Mouse (Mus musculus) ZHBTc4 (cell line): ENCODE measurements around the gene Tmed10.

Experiments used
- DNase-seq: peaks from one replicate; pipeline ENCODE4 v3.0.0-alpha.2; 2011; ENCODE audit warnings: low read depth, low spot score

Tmed10 gene

DNA sequence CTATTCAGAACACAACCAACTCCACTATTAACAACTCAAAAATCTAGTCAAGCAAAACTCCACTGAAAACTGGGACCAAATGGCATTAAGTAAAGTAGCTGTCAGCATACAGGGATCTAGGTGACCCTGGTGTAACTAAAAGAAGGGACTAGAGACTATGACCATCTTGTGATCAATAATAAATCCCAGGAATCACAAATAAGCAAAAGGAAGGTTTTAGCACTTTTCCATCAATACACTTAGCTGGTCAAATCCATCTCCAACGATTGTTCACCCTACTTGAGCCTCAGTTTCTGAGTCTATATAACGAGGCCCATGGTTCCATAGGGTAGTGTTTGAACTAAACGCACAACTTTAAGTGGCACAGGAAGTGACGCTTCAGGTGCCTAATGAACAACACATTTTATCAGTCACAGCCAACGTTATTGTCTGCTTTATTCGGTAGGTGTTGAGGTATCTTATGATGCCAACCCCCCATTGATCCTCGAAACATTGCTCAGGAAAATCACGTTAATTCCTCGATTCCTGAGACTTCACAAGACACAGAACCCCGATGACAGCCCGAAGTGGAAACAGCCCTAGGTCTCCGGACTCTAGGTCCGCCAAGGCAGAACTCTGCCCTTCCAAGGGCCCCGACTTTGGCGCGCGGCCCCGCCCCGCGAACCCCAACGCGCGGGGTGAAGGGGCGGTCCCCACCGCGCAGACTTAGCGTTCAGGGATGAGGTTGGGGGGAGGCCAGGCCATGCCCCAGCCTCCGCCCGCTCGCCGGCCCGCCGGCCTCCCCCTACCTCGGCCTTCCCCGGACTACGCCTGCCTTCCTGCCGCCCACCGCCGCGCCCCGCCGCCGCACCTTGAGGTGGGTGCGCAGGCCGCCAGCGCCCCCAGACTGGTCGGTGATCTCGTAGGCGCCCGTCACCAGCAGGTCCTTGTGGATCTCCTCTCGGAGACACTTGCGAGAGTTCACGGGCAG, 771 bp downstream of the Tmed10 start:
- peak; percentile 51 for DNase-seq

DNA sequence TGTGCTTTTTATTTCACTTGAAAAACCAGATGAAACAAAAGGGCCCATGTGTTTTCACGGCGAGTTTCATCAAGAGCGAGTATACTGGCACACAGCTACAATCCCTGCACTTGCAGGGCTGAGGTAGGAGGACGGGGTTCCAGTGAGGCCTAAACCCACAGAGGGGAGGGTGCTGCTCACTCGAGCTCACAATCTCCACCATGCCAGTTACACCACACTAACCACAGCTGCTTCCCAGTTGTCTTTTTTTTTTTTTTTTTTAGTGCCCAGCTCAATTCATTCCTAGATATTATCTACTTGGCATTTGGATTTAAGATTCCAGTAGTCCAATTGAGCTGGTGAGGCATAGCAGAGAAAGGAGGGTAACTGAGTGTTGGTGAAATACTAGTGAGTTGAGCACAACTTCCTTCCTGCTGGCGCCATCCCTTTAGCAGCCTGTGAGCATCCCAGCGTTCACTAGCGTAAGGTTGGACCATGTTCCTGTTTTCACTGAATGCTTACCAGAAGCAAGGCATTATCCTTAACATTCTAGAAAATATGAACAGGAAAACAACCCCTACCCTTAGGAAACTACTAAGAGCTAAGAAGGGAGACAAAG, 2.5 kb downstream of the Tmed10 start:
- DNase-seq, result no peak

GRCm38 (mm10) chr12:85368441-85369063, 6.1 kb downstream of the Tmed10 start:
- DNase-seq, result peak; percentile 51

DNA sequence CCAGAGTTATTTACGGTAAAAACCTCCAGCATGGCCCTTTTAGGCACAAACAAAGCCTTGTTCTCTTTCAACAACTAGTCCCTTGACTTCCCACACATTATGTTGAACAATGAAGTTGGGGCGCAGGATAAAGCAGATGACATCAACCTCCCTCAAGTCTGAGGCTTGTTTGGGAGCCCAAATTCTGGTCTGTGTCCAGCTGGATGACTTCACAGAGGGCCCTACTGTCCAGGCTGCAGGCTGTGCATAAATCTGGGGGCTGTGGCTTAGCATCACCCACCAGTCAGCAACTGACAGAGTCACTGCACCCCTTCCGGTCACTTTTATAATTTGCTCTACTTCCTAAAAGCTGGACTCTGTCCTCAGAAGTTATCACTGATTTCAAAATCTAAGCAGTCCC, 8.4 kb downstream of the Tmed10 start:
- DNase-seq, result no peak

GRCm38 (mm10) chr12:85362510-85362909, 12.1 kb downstream of the Tmed10 start:
- DNase-seq, result no peak

GRCm38 (mm10) chr12:85361580-85361979, 13.1 kb downstream of the Tmed10 start:
- DNase-seq, result no peak

DNA sequence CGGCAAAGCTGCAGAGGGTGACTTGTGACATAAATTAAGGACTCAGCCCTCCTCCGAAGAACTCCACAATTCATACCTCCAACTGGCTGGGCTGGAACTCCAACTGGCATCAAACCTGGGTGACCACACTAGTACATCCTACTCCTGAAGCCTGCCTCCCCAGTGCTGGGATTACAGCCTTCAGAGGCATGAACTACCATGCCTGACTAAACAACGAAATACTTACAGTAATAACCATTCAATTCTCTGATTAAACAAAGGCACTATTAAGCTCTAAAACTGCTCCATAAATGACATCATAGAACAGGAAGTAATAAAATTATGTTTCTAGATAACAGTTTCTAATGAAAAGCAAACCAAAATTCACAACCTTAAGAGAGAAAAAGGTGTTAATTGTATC, 13.5 kb downstream of the Tmed10 start:
- DNase-seq, result no peak

DNA sequence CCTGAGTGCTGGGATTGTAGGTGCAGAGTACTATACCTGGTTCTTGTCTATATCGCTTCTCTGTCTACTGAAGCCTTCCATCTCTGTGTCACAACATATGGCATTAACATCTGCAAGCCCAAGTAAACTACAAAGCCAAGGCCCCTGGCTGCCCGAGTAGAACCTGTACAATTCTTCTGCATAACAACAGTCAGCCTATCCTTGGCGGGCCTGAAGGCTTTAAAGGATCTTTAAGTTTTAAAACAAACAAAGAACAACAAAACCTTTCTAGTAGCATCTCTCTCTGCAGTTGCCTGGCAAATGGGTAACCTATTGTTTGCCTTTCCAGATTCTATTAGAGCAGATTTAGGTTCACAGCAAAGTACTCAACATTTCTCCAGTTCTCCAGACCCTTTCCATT, 20.6 kb downstream of the Tmed10 start:
- DNase-seq, result peak; percentile 79

GRCm38 (mm10) chr12:85350407-85351232, 24.0 kb downstream of the Tmed10 start:
- no peak for DNase-seq

DNA sequence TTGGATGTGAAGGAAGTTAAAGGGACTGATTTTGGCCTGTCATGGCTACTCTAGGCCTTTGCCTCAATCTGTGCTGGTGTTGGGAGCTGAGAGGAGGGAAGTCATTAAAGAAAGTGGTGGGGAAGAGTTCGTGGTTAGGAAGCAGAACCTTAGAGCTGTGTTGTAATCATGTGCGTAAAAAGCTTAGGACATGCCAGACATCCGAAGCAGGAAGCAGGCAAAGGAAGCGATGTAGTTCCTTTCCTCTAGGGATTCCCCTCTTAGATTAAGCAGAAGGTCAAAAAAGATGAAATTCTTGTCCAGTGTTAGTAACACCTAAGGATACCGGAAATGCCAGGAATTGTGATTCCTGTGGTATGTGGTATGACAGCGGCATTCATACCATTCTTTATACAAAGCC, 26.3 kb downstream of the Tmed10 start:
- no peak for DNase-seq

GRCm38 (mm10) chr12:85347196-85347595, 27.5 kb downstream of the Tmed10 start:
- DNase-seq, result no peak

- peak; percentile 60 for DNase-seq
Observed at GRCm38 (mm10) chr12:85346374-85346773, 28.3 kb downstream of the Tmed10 start.

DNA sequence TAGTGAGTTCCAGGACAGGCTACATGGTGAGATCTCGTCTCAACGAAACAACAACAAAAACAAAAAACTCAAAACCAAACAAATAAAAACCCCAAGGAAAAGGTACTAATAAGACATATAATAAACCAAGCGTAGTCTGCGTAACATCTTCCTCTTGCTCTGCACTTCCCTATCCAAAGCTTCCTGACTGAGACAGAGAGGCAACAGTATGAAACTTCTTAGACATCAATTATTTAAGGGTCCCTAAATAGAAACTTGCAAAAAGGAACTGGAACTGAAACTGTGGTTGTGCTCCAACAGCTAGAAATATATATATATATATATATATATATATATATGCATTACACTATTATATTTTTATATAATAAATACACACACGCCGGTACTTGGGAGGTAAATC, 29.1 kb downstream of the Tmed10 start:
- DNase-seq, result no peak

- no peak for DNase-seq
Observed at GRCm38 (mm10) chr12:85344252-85344651, 30.4 kb downstream of the Tmed10 start.

- DNase-seq, result peak; percentile 83
Observed at GRCm38 (mm10) chr12:85342310-85342709, 32.3 kb downstream of the Tmed10 start.

DNA sequence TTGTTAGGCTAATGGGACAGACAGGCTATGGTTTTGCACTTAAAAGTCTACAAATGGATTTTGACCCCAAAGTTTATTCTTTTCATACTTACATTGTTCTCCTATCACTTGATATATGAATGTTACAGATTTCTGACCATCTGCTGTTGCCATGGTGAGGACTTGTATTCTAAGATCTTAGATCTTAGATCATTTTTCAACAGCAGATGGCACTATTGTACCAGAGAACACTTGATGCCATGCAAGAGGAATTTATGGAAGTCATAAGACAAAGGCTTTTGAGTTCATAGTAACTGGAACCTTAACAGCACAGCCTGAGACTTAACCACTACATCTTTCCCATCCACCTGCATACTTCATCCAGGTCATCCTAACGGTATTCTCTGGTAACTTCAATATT, 33.5 kb downstream of the Tmed10 start:
- DNase-seq, result peak; percentile 70

DNA sequence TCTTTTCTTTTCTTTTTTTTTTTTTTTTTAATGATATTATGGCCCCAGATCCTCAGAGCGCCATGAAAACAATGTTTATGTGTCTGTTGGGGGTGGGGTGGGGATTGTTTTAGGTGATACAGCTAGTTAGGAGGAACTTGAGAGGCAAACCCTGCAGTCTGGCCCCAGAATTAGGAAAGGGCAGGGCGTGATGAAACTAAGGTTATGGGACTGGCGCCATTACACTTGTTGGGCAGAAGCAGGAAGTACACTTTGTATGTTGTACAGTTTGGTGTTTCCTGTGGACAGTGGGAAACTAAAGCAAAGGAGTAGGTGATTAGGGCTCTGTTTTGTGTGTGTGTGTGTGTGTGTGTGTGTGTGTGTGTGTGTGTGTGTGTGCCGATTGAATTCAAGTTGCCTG, 34.7 kb downstream of the Tmed10 start:
- DNase-seq, result peak; percentile 30

- peak; percentile 96 for DNase-seq
Observed at GRCm38 (mm10) chr12:85339243-85339729, 35.4 kb downstream of the Tmed10 start, which contains the start of gene Nek9. Gene Nek9, minus strand, starts transcription at chr12:85339362.

DNA sequence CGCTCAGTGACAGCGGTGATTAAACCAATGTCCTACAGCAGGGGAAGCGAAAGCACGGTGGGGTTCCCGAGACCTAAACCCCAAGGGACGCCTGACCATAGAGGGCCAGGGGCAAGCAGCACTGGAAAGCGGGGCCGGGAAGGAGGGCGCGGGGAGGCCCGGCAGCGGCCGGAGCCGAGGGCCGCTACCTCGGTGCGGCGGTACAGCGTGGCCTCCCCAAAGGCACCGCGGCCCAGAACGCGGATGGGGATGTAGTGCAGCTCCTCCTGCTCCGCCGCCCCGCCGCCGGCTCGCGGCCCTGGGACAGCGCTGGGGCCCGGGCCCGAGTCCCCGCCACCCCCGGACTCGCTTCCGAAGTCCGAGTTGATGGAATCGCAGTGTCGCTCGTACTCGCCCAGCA, 35.8 kb downstream of the Tmed10 start:
- DNase-seq, result no peak

DNA sequence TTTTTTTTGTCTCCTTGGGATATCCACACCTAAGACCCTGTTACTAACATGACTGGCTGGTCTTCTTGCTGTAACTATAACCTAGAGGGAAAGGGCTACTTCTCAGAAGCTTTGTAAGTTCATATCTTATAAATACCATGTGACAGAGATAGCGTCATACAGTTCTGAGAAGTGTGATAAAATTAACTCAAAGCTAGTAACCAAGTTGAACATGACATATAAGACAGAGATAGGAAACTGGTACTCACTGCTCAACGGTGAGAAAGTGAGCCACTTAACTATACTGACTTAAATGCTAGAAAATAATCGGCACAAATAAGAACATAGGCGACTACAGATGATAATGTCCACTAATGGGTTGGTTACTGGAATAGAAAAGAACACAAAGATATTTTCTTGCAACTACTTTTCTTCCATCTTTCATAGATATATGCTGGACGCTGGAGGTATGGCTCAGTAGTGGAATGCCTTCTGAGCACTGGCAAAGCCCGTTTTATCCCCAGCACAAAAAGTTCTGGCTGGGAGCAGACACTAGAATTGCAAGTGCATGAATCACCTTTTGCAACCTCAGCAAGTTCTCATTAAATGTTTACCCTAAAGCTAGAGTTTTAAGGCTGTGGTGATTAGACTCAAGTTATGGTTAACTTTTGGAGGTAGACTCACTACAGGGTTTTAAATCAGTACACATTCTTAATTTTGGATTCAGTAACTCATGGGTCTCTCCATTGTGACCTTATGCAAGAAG, 36.9 kb downstream of the Tmed10 start:
- no peak for DNase-seq

DNA sequence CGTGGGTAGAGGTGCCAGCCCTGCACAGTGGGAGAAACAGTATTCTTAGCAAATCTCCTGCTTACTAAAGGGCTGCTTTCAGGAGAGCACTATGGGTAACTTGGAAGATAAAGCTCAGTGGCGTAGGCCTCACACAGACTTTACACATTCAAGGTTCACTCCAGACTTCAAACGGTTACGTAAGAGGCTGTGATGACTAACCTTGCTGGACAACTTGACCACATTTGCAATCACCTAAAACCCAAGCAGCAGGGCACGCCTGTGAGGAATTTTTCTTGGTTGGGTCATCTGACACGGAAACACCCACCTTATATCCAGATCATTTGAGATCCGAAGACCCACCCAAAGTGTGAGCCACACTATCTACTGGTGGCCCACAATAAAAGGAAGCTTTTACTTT, 44.5 kb downstream of the Tmed10 start:
- no peak for DNase-seq
